Mouse (Mus musculus): ENCODE results near the gene Tead4. TPM values are rescaled to one million over a fixed set of nuclear protein-coding genes. Genes with fewer than 3 reads are reported as not detected.

Gene Tead4
- total and polyA plus RNA-seq, 2 experiments from 2014 or later = 0.17 to 0.82 TPM

DNA sequence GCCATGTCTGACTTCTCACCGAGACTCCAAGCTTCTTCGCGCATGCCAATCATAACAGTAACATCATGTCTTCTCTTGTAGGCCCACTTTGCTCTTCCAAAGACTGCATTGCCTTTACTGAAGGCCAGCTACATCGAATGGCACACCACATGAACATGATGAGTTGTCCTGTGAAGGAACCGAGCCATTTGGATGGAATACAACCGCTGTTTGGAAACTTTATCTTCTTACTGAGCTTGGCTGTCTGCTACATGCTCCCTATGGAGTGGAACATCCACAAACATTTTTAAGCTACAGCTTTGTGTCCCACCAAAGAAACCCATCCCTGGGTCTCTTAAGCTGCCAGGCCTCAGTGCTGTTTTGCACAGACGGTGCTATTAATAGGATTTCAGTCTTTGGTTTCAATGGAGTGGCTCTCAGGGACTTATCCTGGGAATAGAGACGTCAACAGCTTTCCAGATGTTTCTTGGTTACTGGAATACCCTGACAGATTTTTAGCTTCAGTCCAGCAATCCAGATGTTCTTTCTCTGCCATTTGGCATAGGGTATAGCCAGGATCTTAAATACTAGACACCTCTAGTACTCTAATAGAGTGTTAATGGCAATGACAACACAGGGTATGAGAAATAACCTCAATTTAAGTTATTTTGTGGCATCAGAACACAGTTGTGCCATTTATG lies 92.0 kb downstream of the Tead4 start:
- ATAC-seq (ENCODE audit: low FRiP score) = no peak
- Histone ChIP-seq H3K4me1 (ENCODE audit: insufficient read depth, low read length) (no peaks in the 10 kb centered on the region), H3K27ac (ENCODE audit: low read depth, low read length) (no peak overlapping the region), H3K27me3 (ENCODE audit: insufficient read depth, low read length) (no peaks in the 10 kb centered on the region), H3K9me3 (ENCODE audit: low read length) (no peaks in the 10 kb centered on the region), H3K9ac (replicated peaks; ENCODE audit: low read length, poor library complexity, severe bottlenecking) (no peak overlapping the region), H3K36me3 (ENCODE audit: insufficient read depth, low read length) (no peaks in the 10 kb centered on the region), H3K4me2 (ENCODE audit: low read depth, low read length, poor library complexity, severe bottlenecking) (no peak overlapping the region), H3K4me3 (ENCODE audit: low read depth, low read length) (no peak overlapping the region)
- WGBS = 77% methylated on average over 8 of the region's 8 CpGs
- TF ChIP-seq CTCF (IDR thresholded peaks at IDR 0.05) = no peak
- no peak for DNase-seq (ENCODE audit: low spot score)

DNA sequence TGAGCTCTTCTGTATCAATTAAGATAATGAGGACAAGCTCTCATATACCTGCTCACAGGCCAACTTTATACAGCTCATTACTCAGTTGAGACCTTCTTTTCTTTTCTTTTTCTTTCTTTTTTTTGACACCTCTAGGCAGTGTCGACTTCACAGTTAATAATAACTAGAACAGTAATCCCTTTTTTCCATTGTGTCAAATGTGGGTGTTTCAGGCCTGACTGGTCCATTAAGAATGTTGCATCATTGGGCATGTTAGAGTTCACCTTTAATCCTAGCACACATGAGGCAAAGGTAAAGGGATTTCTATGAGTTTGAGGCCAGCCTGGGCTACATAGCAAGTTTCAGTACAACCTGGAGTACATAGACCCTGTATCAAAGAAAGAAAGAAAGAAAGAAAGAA lies 97.1 kb downstream of the Tead4 start:
- 71% methylated on average over 1 of the region's 1 CpGs for WGBS
- Histone ChIP-seq H3K9ac (replicated peaks; ENCODE audit: low read length, poor library complexity, severe bottlenecking) (no peak overlapping the region), H3K27me3 (ENCODE audit: insufficient read depth, low read length) (no peaks in the 10 kb centered on the region), H3K27ac (ENCODE audit: low read depth, low read length) (no peak overlapping the region), H3K4me1 (ENCODE audit: insufficient read depth, low read length) (no peaks in the 10 kb centered on the region), H3K4me2 (ENCODE audit: low read depth, low read length, poor library complexity, severe bottlenecking) (no peak overlapping the region), H3K4me3 (ENCODE audit: low read depth, low read length) (no peak overlapping the region), H3K36me3 (ENCODE audit: insufficient read depth, low read length) (no peaks in the 10 kb centered on the region), H3K9me3 (ENCODE audit: low read length) (no peaks in the 10 kb centered on the region)
- DNase-seq (ENCODE audit: low spot score) (no peak), ATAC-seq (ENCODE audit: low FRiP score) (no peak)
- TF ChIP-seq CTCF (IDR thresholded peaks at IDR 0.05) = no peak

DNA sequence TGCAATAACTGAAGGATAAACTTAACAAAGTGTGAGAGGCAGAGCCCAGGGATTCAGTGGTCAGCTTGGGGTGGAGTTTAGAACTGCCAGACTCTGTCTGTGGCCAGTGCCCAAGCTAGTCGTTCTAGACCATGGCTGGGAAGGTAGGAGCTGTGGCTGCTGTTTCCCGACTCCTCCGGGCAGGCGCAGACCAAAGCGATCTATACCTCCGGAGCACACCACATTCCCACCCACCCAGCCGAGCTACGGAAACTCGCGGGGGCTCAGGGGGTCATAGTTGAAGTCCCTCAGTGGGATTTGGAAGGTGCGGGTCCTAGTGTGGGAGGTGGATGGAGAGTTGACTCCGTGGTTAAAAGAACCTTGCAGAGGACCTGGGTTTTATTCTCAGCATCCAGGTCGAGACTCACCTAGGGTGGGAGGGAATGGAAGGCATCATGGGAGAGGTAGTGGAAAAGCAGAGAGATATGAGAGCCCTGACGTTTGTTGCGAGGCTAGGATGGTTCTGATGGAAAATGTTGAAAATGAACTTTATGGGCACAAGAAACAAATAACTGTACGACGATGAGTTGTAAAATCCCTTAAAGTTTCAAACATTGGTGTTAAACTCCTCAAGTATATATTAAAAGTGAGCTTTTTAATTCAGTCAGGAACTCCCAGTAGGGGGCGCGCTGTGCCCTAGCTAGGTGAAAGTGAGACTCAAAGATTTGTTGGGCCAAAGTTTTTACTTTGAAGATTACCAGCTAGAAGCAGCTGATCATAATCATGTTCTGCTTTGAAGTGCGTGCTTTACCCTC lies 99.6 kb downstream of the Tead4 start:
- peak; percentile 75 for TF ChIP-seq CTCF (IDR thresholded peaks at IDR 0.05)
- ATAC-seq (ENCODE audit: low FRiP score) = no peak
- no peaks in the 10 kb centered on the region for H3K4me1 ChIP-seq (ENCODE audit: insufficient read depth, low read length)
- H3K9me3 ChIP-seq (ENCODE audit: low read length) = no peaks in the 10 kb centered on the region
- no peaks in the 10 kb centered on the region for H3K27me3 ChIP-seq (ENCODE audit: insufficient read depth, low read length)
- no peaks in the 10 kb centered on the region for H3K36me3 ChIP-seq (ENCODE audit: insufficient read depth, low read length)
- peak overlapping the region; percentile 92 for H3K4me2 ChIP-seq (ENCODE audit: low read depth, low read length, poor library complexity, severe bottlenecking)
- WGBS = 2% methylated on average over 20 of the region's 20 CpGs
- DNase-seq (ENCODE audit: low spot score) = peak; percentile 78
- H3K4me3 ChIP-seq (ENCODE audit: low read depth, low read length) = peak overlapping the region; percentile 63
- H3K9ac ChIP-seq (replicated peaks; ENCODE audit: low read length, poor library complexity, severe bottlenecking) = peak overlapping the region; percentile 67; the same call in 1 of the 2 replicates
- H3K27ac ChIP-seq (ENCODE audit: low read depth, low read length) = no peak overlapping the region

DNA sequence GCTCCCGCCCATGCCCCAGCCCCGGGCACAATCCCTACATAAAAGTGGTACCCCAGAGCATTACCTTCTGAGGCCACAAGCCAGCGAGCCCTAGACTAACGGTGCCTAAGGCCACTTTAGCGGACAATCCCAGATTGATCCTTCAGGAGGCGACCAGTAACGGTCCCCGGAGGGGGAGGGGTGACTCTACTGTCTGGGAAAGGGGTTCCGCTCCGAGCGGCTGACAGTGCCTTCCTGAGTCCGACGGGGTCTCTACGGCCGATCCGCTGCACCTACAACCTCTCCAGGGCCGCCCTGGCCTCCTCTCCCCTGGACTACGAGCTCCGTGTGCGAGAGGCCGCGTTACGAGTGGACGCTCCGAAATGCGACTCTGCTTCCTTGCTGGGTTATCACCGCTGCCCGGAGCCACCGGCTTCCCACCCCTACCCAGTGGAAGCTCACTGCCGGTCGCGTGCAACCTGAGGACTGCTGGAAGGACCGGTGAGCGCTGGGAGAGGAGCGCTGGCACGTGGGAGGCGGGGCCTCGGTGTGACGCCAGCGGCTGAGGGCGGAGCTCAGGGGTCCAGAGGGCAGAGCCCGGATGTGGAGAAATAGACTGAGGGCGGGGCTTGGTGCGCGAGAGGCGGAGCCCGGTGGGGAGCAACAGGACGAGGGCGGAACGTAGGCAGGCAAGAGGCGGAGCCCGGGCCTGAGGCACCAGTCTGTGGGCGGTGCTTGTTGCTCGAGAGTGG lies 100.3 kb downstream of the Tead4 start:
- TF ChIP-seq CTCF (IDR thresholded peaks at IDR 0.05) = no peak
- Histone ChIP-seq H3K27ac (ENCODE audit: low read depth, low read length) (peak overlapping the region; percentile 34), H3K9me3 (ENCODE audit: low read length) (no peaks in the 10 kb centered on the region), H3K4me2 (ENCODE audit: low read depth, low read length, poor library complexity, severe bottlenecking) (peak overlapping the region; percentile 92), H3K9ac (replicated peaks; ENCODE audit: low read length, poor library complexity, severe bottlenecking) (peak overlapping the region; percentile 67), H3K36me3 (ENCODE audit: insufficient read depth, low read length) (no peaks in the 10 kb centered on the region), H3K4me3 (ENCODE audit: low read depth, low read length) (peak overlapping the region; percentile 63), H3K4me1 (ENCODE audit: insufficient read depth, low read length) (no peaks in the 10 kb centered on the region), H3K27me3 (ENCODE audit: insufficient read depth, low read length) (no peaks in the 10 kb centered on the region)
- ATAC-seq (ENCODE audit: low FRiP score) (peak; percentile 99), DNase-seq (ENCODE audit: low spot score) (peak; percentile 97)
- under 1% methylated on average over 53 of the region's 54 CpGs for WGBS

DNA sequence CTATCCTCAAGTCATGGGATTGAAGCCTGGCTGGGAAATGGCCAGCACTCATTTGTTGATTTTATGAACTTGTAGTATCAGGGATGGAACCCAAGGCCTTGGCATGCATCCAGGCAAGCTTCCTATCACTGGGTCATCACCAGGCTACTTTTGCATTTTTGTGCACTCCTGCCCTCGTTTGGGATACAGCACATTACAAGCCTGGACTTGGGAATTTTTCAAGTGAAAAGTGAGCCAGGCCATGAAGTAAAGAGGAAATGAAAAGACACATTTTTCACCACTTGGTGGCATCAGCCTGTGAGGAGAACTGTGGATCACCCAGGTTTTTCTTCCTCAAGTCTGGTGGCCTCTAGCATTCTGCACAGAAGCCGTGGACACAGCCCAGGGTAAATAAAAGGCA lies 117.1 kb downstream of the Tead4 start:
- peak; percentile 64 for TF ChIP-seq CTCF (IDR thresholded peaks at IDR 0.05)
- H3K9me3 ChIP-seq (ENCODE audit: low read length) = no peaks in the 10 kb centered on the region
- 48% methylated on average over 2 of the region's 2 CpGs for WGBS
- peak; percentile 40 for DNase-seq (ENCODE audit: low spot score)
- no peak for ATAC-seq (ENCODE audit: low FRiP score)
- H3K36me3 ChIP-seq (ENCODE audit: insufficient read depth, low read length) = no peaks in the 10 kb centered on the region
- H3K9ac ChIP-seq (replicated peaks; ENCODE audit: low read length, poor library complexity, severe bottlenecking) = no peak overlapping the region
- no peaks in the 10 kb centered on the region for H3K4me1 ChIP-seq (ENCODE audit: insufficient read depth, low read length)
- no peak overlapping the region for H3K4me2 ChIP-seq (ENCODE audit: low read depth, low read length, poor library complexity, severe bottlenecking)
- H3K4me3 ChIP-seq (ENCODE audit: low read depth, low read length) = no peak overlapping the region
- no peak overlapping the region for H3K27ac ChIP-seq (ENCODE audit: low read depth, low read length)
- H3K27me3 ChIP-seq (ENCODE audit: insufficient read depth, low read length) = no peaks in the 10 kb centered on the region

Measured in midbrain, postnatal 0 days (tissue).